Mouse (Mus musculus) E14TG2a.4 (cell line): ENCODE measurements around the gene Ghsr.

Source experiments
- CTCF ChIP-seq: conservative IDR thresholded peaks from 2 replicates; pipeline ENCODE4 v1.5.1; 2014; ENCODE audit warnings: low read length
- NANOG ChIP-seq: IDR thresholded peaks from 2 replicates; pipeline ENCODE4 v1.6.1; 2014; ENCODE audit warnings: borderline replicate concordance, low read length, mixed read lengths

DNA sequence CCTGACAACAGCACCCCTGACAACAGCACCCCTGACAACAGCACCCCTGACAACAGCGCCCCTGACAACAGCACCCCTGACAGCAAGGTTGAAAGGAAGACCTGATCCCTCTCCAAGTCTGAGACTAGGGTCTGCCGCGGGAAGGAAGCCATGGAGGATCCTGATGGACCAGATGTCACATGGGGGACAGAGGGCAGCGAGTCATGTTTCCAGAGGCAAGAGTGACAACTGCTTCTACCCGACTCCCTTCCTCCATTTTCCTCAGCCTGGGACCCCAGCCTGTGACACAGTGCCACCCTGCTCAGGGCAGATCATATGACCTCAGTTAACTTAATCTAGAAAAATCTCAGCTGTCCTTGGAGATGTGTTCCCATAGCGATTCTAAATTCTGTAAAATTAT is 28.7 kb upstream of the Ghsr start:
- TF ChIP-seq CTCF (no peak), NANOG (no peak)
